Mouse (Mus musculus) gastrocnemius, postnatal 10 days (tissue): ENCODE measurements around the gene Nfic. TPM values are rescaled to one million over a fixed set of nuclear protein-coding genes. Genes with fewer than 3 reads are reported as not detected.
A peak's percentile ranks its signal among the peaks of the same experiment; 100 is the strongest.

ENCODE experiments used
- DNase-seq: peaks from one replicate; pipeline ENCODE4 v3.0.0; 2021; ENCODE audit warnings: mixed read lengths
- total RNA-seq, 2 experiments: library from RNA; stranded (reverse); gene quantifications; 2 replicates each; pipeline ENCODE4 v1.2.3; 2021

The Nfic gene
- total RNA-seq, 2 experiments from 2014 or later, result 329 to 332 TPM

- DNase-seq, result peak; percentile 89
Measured at GRCm38 (mm10) chr10:81430141-81430830, 25.1 kb downstream of the Nfic start.

DNA sequence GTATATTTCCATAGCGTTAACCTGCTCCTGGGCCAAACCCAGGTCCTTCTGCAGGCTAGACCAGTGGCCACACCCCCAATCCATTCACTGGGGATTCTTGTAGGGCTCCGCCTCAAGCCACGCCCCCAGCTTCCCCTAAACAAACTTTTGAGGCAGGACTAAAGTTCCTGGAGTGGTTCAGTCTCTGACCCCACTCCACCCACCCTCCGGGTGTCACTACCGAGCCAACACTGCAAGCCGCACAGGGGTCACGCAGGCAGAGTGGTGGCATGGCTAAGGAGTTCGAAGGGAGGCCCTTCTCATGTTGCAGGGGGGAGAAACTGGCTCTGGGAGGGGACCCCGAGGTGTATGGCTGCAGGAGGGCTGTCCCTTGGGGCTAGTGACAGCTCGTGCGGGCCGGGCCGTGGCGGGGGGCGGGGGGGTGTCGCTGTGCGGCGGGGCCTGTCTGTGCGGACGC lies 25.8 kb downstream of the Nfic start:
- peak; percentile 79 for DNase-seq

DNA sequence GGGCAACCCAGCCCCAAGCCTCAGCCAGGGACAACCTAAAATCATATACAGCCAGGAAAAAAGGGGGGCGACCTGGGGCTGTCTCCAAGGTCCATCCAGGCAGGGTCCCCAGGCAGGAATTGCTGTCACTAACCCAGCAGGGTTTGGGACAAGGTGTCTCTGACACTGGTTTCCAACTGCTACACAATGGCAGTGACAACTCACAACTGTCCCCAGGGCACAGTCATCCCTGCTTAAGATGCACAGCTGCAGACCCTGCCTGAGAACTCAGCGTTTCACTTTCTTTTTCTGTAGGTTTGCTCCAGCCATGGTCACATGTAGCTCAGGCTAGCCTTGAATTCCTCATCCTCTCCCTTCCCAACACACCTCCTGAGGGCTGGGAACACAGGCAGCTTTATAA lies 26.3 kb downstream of the Nfic start:
- peak; percentile 8 for DNase-seq

GRCm38 (mm10) chr10:81428507-81428870 lies 26.9 kb downstream of the Nfic start:
- DNase-seq, result no peak

DNA sequence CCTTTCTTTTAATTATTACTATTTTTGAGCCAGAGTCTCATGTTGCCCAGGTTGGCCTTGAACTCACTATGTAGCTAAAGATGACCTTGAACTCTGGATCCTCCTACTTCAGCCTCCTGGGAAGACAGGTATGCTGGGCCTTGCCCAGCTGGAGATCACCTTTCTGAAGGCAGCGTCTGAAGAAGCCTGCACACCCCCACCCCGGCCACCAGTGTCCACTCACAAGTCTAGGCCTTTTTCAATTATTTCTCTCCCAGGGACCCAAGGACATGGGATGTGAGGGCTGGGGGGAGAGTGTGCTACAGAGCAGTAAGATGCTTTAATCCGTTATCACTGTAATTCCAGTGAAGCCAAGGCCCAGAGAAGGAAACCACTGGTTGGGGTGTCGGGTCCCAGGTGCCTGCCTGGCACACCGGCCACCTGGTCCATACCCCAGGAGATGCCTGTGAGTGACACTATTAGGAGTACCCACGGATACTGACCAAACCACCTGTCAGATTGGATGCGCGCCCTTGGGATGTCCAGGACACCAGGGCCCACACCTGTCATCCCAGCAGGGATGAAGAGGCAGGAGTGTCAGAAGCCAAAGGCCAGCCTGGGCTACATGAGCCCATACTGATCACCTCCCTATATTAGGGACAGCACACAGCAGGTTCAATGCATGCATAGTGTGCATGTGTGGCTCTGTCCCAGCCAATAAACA lies 27.5 kb downstream of the Nfic start:
- peak; percentile 14 for DNase-seq

GRCm38 (mm10) chr10:81427327-81427726 lies 28.1 kb downstream of the Nfic start:
- DNase-seq, result no peak

DNA sequence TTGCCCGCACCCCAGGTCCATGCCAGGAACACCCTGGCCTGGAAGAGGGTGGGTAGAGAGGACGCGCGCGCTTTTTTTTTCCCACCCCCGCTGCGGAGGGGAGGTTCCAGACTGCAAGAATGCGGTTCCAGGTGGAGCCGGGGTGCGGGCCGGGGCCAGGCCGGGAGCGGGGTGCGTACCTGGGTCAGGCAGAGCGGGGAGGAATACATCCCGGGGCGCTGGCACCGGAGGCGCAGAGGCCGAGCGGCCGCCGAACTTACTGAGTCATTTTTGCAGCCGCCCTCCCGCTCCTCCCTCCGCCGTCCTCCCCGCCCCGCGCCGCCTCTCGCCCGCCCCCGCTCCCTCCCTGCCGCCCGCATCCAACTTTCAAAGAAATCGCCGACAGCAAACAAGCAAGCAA lies 28.5 kb downstream of the Nfic start:
- peak; percentile 78 for DNase-seq

- peak; percentile 71 for DNase-seq
Measured at GRCm38 (mm10) chr10:81426081-81426671, 29.3 kb downstream of the Nfic start.

GRCm38 (mm10) chr10:81425236-81425850 lies 30.1 kb downstream of the Nfic start:
- DNase-seq, result peak; percentile 70

GRCm38 (mm10) chr10:81424246-81425051 lies 31.0 kb downstream of the Nfic start:
- DNase-seq, result peak; percentile 81

GRCm38 (mm10) chr10:81423476-81424245 lies 31.8 kb downstream of the Nfic start:
- DNase-seq, result peak; percentile 15

- DNase-seq, result no peak
Measured at GRCm38 (mm10) chr10:81422661-81423217, 32.7 kb downstream of the Nfic start.

- DNase-seq, result peak; percentile 27
Measured at GRCm38 (mm10) chr10:81422191-81422590, 33.2 kb downstream of the Nfic start.

- DNase-seq, result peak; percentile 40
Measured at GRCm38 (mm10) chr10:81421797-81422100, 33.7 kb downstream of the Nfic start.

DNA sequence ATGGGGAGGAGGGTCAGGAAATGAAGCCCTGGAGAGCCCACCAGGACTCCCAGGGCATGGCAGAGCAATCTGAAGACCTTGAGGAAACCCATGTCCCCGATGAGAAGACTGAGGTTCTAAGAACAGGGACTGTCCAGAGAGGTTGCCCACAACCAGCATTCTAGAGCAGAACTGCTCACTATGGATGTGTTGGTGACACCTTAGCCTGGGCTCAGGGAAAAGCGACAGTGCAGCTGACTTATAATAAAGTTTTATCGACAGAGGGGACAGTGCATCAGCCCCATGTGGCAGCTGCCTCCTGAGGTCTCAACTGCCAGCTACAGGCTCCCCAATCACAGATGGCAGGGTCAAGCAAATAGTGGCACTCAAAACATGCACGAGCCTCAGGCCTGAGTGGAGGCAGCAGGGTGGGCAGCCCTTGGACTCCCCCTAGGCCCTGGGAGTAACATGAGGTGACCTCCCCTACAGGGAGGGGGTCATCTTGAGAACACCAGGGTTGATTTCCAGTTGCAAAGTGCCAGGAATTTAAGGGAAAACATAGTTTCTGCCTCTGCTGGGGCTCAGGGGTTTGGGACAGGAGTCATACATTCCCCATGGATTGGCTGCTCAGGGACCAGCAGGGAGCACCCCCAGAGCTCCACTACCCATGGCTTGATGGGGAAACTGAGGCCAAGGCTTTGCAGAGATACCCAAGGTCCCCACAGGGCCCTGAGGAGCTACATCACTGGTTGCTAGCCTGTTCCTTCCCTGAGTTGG lies 34.2 kb downstream of the Nfic start:
- peak; percentile 9 for DNase-seq

DNA sequence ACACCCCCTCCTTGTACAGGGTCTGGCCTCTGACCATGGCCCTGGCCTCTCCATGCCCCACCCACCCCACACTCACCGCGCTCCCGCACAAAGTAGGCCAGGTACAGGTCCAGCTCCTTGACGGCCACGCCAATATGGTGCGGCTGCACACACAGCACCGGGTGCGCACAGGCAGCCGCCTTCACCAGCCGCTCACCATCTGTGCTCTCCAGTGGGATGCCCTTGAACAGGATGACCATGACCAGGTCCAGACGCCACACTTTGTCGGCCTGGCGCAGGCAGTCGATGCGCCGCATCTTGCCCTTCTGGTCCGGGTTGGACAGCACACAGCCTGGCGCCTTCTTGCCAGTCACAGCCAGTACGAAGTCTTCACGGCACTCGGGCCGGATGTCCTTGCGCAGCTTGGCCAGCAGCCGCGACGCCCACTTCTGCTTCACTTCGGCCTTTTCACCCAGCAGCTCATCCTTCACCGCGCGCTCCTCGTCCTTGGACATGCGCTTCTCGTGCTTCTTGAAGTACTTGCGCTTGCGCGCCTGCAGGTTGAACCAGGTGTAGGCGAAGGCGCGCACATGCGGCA lies 35.2 kb downstream of the Nfic start:
- DNase-seq, result peak; percentile 16

- DNase-seq, result peak; percentile 8
Measured at GRCm38 (mm10) chr10:81419111-81419928, 36.1 kb downstream of the Nfic start.

- DNase-seq, result no peak
Measured at GRCm38 (mm10) chr10:81418216-81419070, 37.0 kb downstream of the Nfic start.
